Mouse (Mus musculus): ENCODE results near the gene Gm7029. TPM values are rescaled to one million over a fixed set of nuclear protein-coding genes. Genes with fewer than 3 reads are reported as not detected.

Gene Gm7029
- total and polyA plus RNA-seq, 3 experiments: not detected

- no peak for TF ChIP-seq NRF1 (IDR thresholded peaks at IDR 0.05; ENCODE audit: insufficient read depth, low read depth, low read length, poor library complexity, severe bottlenecking)
- TF ChIP-seq MYC (IDR thresholded peaks at IDR 0.05; ENCODE audit: low read depth, low read length): peak; percentile 87
- peak; percentile 95 for TF ChIP-seq JUND (IDR thresholded peaks at IDR 0.05; ENCODE audit: low read depth, low read length)
- TF ChIP-seq ZNF384 (IDR thresholded peaks at IDR 0.05; ENCODE audit: low read depth, low read length): peak; percentile 4; the same call in 1 of the 2 replicates
- peak; percentile 75 for TF ChIP-seq GATA1 (IDR thresholded peaks at IDR 0.05; ENCODE audit: low read depth, low read length)
- peak; percentile 65 to 85 (median 78) for TF ChIP-seq CTCF (IDR thresholded peaks at IDR 0.05 in 2 of 3, conservative IDR thresholded peaks at IDR 0.05 in 1 of 3; ENCODE audit: control insufficient read depth in 1 of 3, insufficient read depth in 1 of 3, low read depth in 2 of 3, low read length in 3 of 3, poor library complexity in 1 of 3, severe bottlenecking in 1 of 3)
- TF ChIP-seq MXI1 (IDR thresholded peaks at IDR 0.05; ENCODE audit: low read depth, low read length): peak; percentile 52; the same call in 1 of the 2 replicates
- TF ChIP-seq ELF1 (IDR thresholded peaks at IDR 0.05; ENCODE audit: low read depth, low read length): no peak
- no peak for TF ChIP-seq POLR2AphosphoS5 (IDR thresholded peaks at IDR 0.05; ENCODE audit: borderline replicate concordance, low read depth, low read length)
- TF ChIP-seq POLR2A (IDR thresholded peaks at IDR 0.05; ENCODE audit: control insufficient read depth in 1 of 2, insufficient read depth in 1 of 2, low read depth in 1 of 2, low read length in 2 of 2, poor library complexity in 1 of 2): peak in 1 of 2 experiments; percentile 64; a peak in 2 of 4 replicates
- peak; percentile 9 for TF ChIP-seq RAD21 (IDR thresholded peaks at IDR 0.05; ENCODE audit: low read depth, low read length)
- TF ChIP-seq CHD1 (IDR thresholded peaks at IDR 0.05; ENCODE audit: low read depth, low read length): no peak
Observed at GRCm38 (mm10) chr17:33865330-33866030, 8.2 kb upstream of the Gm7029 start (continued).

GRCm38 (mm10) chr17:33874411-33874810 is 774 bp downstream of the Gm7029 start:
- H3K4me3 ChIP-seq (ENCODE audit: control insufficient read depth in 1 of 2, insufficient read depth in 1 of 2, low read depth in 2 of 2, low read length in 2 of 2): no peak overlapping the region
- no peaks in the 10 kb centered on the region for H3K79me2 ChIP-seq (ENCODE audit: control insufficient read depth, insufficient read depth, low read length, poor library complexity)
- H3K27ac ChIP-seq (ENCODE audit: control insufficient read depth, low read depth, low read length): no peak overlapping the region
- H3K4me1 ChIP-seq (ENCODE audit: control insufficient read depth in 1 of 2, insufficient read depth in 2 of 2, low read length in 2 of 2): no peaks in the 10 kb centered on the region
- no peaks in the 10 kb centered on the region for H3K27me3 ChIP-seq (ENCODE audit: control insufficient read depth in 1 of 2, insufficient read depth in 2 of 2, low read length in 2 of 2)
- H3K9me3 ChIP-seq (replicated peaks; ENCODE audit: insufficient read depth, low read length): no peaks in the 10 kb centered on the region
- TF ChIP-seq ZKSCAN1 (IDR thresholded peaks at IDR 0.05; ENCODE audit: low read depth, low read length) (no peak), ELF1 (IDR thresholded peaks at IDR 0.05; ENCODE audit: low read depth, low read length) (no peak), JUND (IDR thresholded peaks at IDR 0.05; ENCODE audit: low read depth, low read length) (no peak), MYB (IDR thresholded peaks at IDR 0.05; ENCODE audit: low read depth, low read length) (no peak), MAFK (IDR thresholded peaks at IDR 0.05; ENCODE audit: borderline replicate concordance, low read depth, low read length) (no peak), GATA1 (IDR thresholded peaks at IDR 0.05; ENCODE audit: low read depth, low read length) (no peak), EP300 (IDR thresholded peaks at IDR 0.05; ENCODE audit: low read depth in 1 of 2, low read length in 2 of 2) (no peak), KAT2A (conservative IDR thresholded peaks at IDR 0.05; ENCODE audit: low read depth, low read length) (no peak), POLR2AphosphoS5 (IDR thresholded peaks at IDR 0.05; ENCODE audit: borderline replicate concordance, low read depth, low read length) (no peak), MAX (IDR thresholded peaks at IDR 0.05; ENCODE audit: low read length) (no peak)
- no peak for DNase-seq (ENCODE audit: low read depth, low spot score)
- no peaks in the 10 kb centered on the region; a peak in 1 of 4 replicates for H3K36me3 ChIP-seq (ENCODE audit: control insufficient read depth in 1 of 2, insufficient read depth in 2 of 2, low read length in 2 of 2)
- H3K9ac ChIP-seq (ENCODE audit: control insufficient read depth, low read depth, low read length, poor library complexity, severe bottlenecking): no peak overlapping the region
